Mouse (Mus musculus): ENCODE measurements around the gene Kat7. TPM values are rescaled to one million over a fixed set of nuclear protein-coding genes. Genes with fewer than 3 reads are reported as not detected.

The Kat7 gene
- polyA plus RNA-seq, 1 experiment from 2014 or later: 58.3 TPM

GRCm38 (mm10) chr11:95350289-95350688 lies 40.2 kb upstream of the Kat7 start:
- no peak overlapping the region for H3K27ac ChIP-seq (ENCODE audit: poor library complexity, severe bottlenecking)
- ATAC-seq (ENCODE audit: insufficient number of reproducible peaks, low FRiP score): no peak
- H3K4me1 ChIP-seq (replicated peaks): peaks cover 4% of the 10 kb centered on the region
- peaks cover 7% of the 10 kb centered on the region; the same call in 1 of the 2 replicates for H3K36me3 ChIP-seq
- no peaks in the 10 kb centered on the region for H3K9me3 ChIP-seq (replicated peaks)
- no peak overlapping the region for H3K4me3 ChIP-seq
- 56% methylated on average over 6 of the region's 6 CpGs for WGBS
- H3K9ac ChIP-seq: no peak overlapping the region
- no peak overlapping the region for H3K4me2 ChIP-seq
- no peaks in the 10 kb centered on the region for H3K27me3 ChIP-seq (replicated peaks)

- Histone ChIP-seq H3K4me2 (peak overlapping the region; percentile 12; the same call in 1 of the 2 replicates), H3K4me3 (no peak overlapping the region), H3K27me3 (replicated peaks) (no peaks in the 10 kb centered on the region), H3K9ac (no peak overlapping the region), H3K4me1 (replicated peaks) (peaks cover 9% of the 10 kb centered on the region), H3K36me3 (peaks cover 7% of the 10 kb centered on the region; the same call in 1 of the 2 replicates), H3K9me3 (replicated peaks) (no peaks in the 10 kb centered on the region), H3K27ac (ENCODE audit: poor library complexity, severe bottlenecking) (no peak overlapping the region)
- 74% methylated on average over 2 of the region's 2 CpGs for WGBS
- no peak for ATAC-seq (ENCODE audit: insufficient number of reproducible peaks, low FRiP score)
These were observed 34.1 kb upstream of the Kat7 start for GRCm38 (mm10) chr11:95344181-95344580.

- H3K9me3 ChIP-seq (replicated peaks): no peaks in the 10 kb centered on the region
- no peak overlapping the region for H3K27ac ChIP-seq (ENCODE audit: poor library complexity, severe bottlenecking)
- 70% methylated on average over 4 of the region's 4 CpGs for WGBS
- peaks cover 1% of the 10 kb centered on the region; the same call in 1 of the 2 replicates for H3K36me3 ChIP-seq
- H3K27me3 ChIP-seq (replicated peaks): no peaks in the 10 kb centered on the region
- H3K4me2 ChIP-seq: peak overlapping the region; percentile 10
- 0 out of 2 replicates have a peak overlapping the region, but pooled peaks have one; percentile 2 for H3K4me3 ChIP-seq
- H3K4me1 ChIP-seq (replicated peaks): peaks cover 13% of the 10 kb centered on the region
- ATAC-seq (ENCODE audit: insufficient number of reproducible peaks, low FRiP score): no peak
- no peak overlapping the region for H3K9ac ChIP-seq
These were observed 33.1 kb upstream of the Kat7 start for GRCm38 (mm10) chr11:95343180-95343579.

GRCm38 (mm10) chr11:95340664-95341063 lies 30.6 kb upstream of the Kat7 start:
- H3K4me2 ChIP-seq: no peak overlapping the region

GRCm38 (mm10) chr11:95340259-95340658 lies 30.2 kb upstream of the Kat7 start:
- 65% methylated on average over 1 of the region's 1 CpGs for WGBS
- Histone ChIP-seq H3K4me1 (replicated peaks) (peaks cover 16% of the 10 kb centered on the region), H3K27ac (ENCODE audit: poor library complexity, severe bottlenecking) (peak overlapping the region; percentile 72; the same call in 1 of the 2 replicates), H3K4me3 (peak overlapping the region; percentile 92), H3K27me3 (replicated peaks) (no peaks in the 10 kb centered on the region), H3K9ac (no peak overlapping the region), H3K36me3 (no peaks in the 10 kb centered on the region), H3K4me2 (peak overlapping the region; percentile 53; the same call in 1 of the 2 replicates), H3K9me3 (replicated peaks) (no peaks in the 10 kb centered on the region)
- no peak for ATAC-seq (ENCODE audit: insufficient number of reproducible peaks, low FRiP score)

More at GRCm38 (mm10) chr11:95340664-95341063, 30.6 kb upstream of the Kat7 start:
- Histone ChIP-seq H3K9ac (no peak overlapping the region), H3K9me3 (replicated peaks) (no peaks in the 10 kb centered on the region), H3K36me3 (no peaks in the 10 kb centered on the region), H3K27ac (ENCODE audit: poor library complexity, severe bottlenecking) (no peak overlapping the region), H3K4me3 (peak overlapping the region; percentile 92), H3K4me1 (replicated peaks) (peaks cover 16% of the 10 kb centered on the region), H3K27me3 (replicated peaks) (no peaks in the 10 kb centered on the region)
- WGBS: 59% methylated on average over 5 of the region's 5 CpGs
- ATAC-seq (ENCODE audit: insufficient number of reproducible peaks, low FRiP score): no peak

- H3K9me3 ChIP-seq (replicated peaks): no peaks in the 10 kb centered on the region
- H3K36me3 ChIP-seq: no peaks in the 10 kb centered on the region
- ATAC-seq (ENCODE audit: insufficient number of reproducible peaks, low FRiP score): peak; percentile 46
- peaks cover 20% of the 10 kb centered on the region for H3K4me1 ChIP-seq (replicated peaks)
- no peaks in the 10 kb centered on the region for H3K27me3 ChIP-seq (replicated peaks)
- 10% methylated on average over 14 of the region's 14 CpGs for WGBS
- H3K4me3 ChIP-seq: peak overlapping the region; percentile 92
- H3K27ac ChIP-seq (ENCODE audit: poor library complexity, severe bottlenecking): peak overlapping the region; percentile 72
- H3K4me2 ChIP-seq: peak overlapping the region; percentile 53
- peak overlapping the region; percentile 65 for H3K9ac ChIP-seq
These were observed 29.5 kb upstream of the Kat7 start for GRCm38 (mm10) chr11:95339471-95340021.

- Histone ChIP-seq H3K4me3 (peak overlapping the region; percentile 92), H3K9me3 (replicated peaks) (no peaks in the 10 kb centered on the region), H3K27ac (ENCODE audit: poor library complexity, severe bottlenecking) (peak overlapping the region; percentile 61; the same call in 1 of the 2 replicates), H3K27me3 (replicated peaks) (no peaks in the 10 kb centered on the region; the same call in 1 of the 2 replicates), H3K4me1 (replicated peaks) (peaks cover 21% of the 10 kb centered on the region), H3K4me2 (peak overlapping the region; percentile 93), H3K36me3 (no peaks in the 10 kb centered on the region), H3K9ac (peak overlapping the region; percentile 91)
- ATAC-seq (ENCODE audit: insufficient number of reproducible peaks, low FRiP score): no peak
- 25% methylated on average over 9 of the region's 9 CpGs for WGBS
These were observed 27.8 kb upstream of the Kat7 start for GRCm38 (mm10) chr11:95337846-95338342.

- Histone ChIP-seq H3K27me3 (replicated peaks) (no peaks in the 10 kb centered on the region; the same call in 1 of the 2 replicates), H3K9ac (peak overlapping the region; percentile 91), H3K4me1 (replicated peaks) (peaks cover 21% of the 10 kb centered on the region), H3K9me3 (replicated peaks) (no peaks in the 10 kb centered on the region), H3K36me3 (no peaks in the 10 kb centered on the region), H3K4me3 (peak overlapping the region; percentile 92), H3K4me2 (peak overlapping the region; percentile 93), H3K27ac (ENCODE audit: poor library complexity, severe bottlenecking) (peak overlapping the region; percentile 61)
- peak; percentile 79 for ATAC-seq (ENCODE audit: insufficient number of reproducible peaks, low FRiP score)
- 2% methylated on average over 50 of the region's 50 CpGs for WGBS
These were observed 27.2 kb upstream of the Kat7 start for GRCm38 (mm10) chr11:95337129-95337813.

- under 1% methylated on average over 16 of the region's 27 CpGs for WGBS
- Histone ChIP-seq H3K27ac (ENCODE audit: poor library complexity, severe bottlenecking) (peak within 1 kb of the TSS; percentile 61), H3K4me1 (replicated peaks) (peaks cover 21% of the 10 kb centered on the region), H3K9me3 (replicated peaks) (no peaks in the 10 kb centered on the region), H3K4me2 (peak within 1 kb of the TSS; percentile 93), H3K36me3 (no peaks in the 10 kb centered on the region), H3K9ac (peak within 1 kb of the TSS; percentile 91), H3K4me3 (peak within 1 kb of the TSS; percentile 92), H3K27me3 (replicated peaks) (no peaks in the 10 kb centered on the region; the same call in 1 of the 2 replicates)
- ATAC-seq (ENCODE audit: insufficient number of reproducible peaks, low FRiP score): peak; percentile 96
These were observed 26.6 kb upstream of the Kat7 start, which contains the start of gene Fam117a for GRCm38 (mm10) chr11:95336568-95337128. Fam117a (plus strand) TSS chr11:95337018.

GRCm38 (mm10) chr11:95334448-95335060 lies 24.5 kb upstream of the Kat7 start:
- peaks cover 16% of the 10 kb centered on the region for H3K4me1 ChIP-seq (replicated peaks)
- no peaks in the 10 kb centered on the region for H3K36me3 ChIP-seq
- H3K4me2 ChIP-seq: no peak overlapping the region
- ATAC-seq (ENCODE audit: insufficient number of reproducible peaks, low FRiP score): no peak
- no peaks in the 10 kb centered on the region; the same call in 1 of the 2 replicates for H3K27me3 ChIP-seq (replicated peaks)
- no peak overlapping the region for H3K9ac ChIP-seq
- 51% methylated on average over 5 of the region's 5 CpGs for WGBS
- H3K4me3 ChIP-seq: no peak overlapping the region
- H3K27ac ChIP-seq (ENCODE audit: poor library complexity, severe bottlenecking): no peak overlapping the region
- no peaks in the 10 kb centered on the region for H3K9me3 ChIP-seq (replicated peaks)
